Comparison of ENCODE assay signal across 12 mouse cellular contexts in genomic region chr7:139399977-139400685, GRCm38 (mm10). TPM values are rescaled to one million over a fixed set of nuclear protein-coding genes. Genes with fewer than 3 reads are reported as not detected.
DNase-seq lines count a peak whose midpoint lies in the region; ATAC-seq lines count a peak whose summit lies in the region.
"Had no signal": no experiment of that assay in that cellular context is flagged by ENCODE, and none has a peak within 500 bp of the region (broad histone marks: within the 10 kb centered on the region; RNA-seq: fewer than 3 reads in every experiment).

No protein-coding gene starts in this region.

- DNase-seq in cerebellum, adult 11-12 months = peak; percentile 38
- no peak for DNase-seq in cerebellum, adult 8-10 months
- peak; percentile 67 for DNase-seq in thymus, postnatal 0 days (ENCODE audit: low spot score)
- no peak for DNase-seq in thymus, postnatal 10 days (ENCODE audit: low spot score in 2 of 2)
- DNase-seq in thymus, postnatal 4 days = peak; percentile 37
- DNase-seq in urinary bladder, adult 18-20 months (ENCODE audit: low spot score in 2 of 2) = no peak
- DNase-seq in right cerebral cortex, postnatal 14 days = no peak
- DNase-seq: gastrocnemius, postnatal 36 days; kidney, postnatal 25 days; lung, postnatal 4 days had no signal

- ATAC-seq in hematopoietic stem cell, adult 5-6 weeks (replicated peaks in 1 of 2; ENCODE audit: insufficient read depth in 1 of 2, low FRiP score in 2 of 2, low TSS enrichment in 1 of 2, low read depth in 1 of 2, poor library complexity in 2 of 2, severe bottlenecking in 2 of 2) = peak; percentile 31 to 47; a peak in 2 of 4 replicates
- ATAC-seq: forebrain, embryonic 13.5 days had no signal

RNA-seq across cellular contexts. Expression of gene Inpp5a, which starts 11.2 kb away (rescaled TPM):
- 10.0 and 11.7 TPM in 2 replicates for polyA plus RNA-seq in thymus, postnatal 0 days (2015; fragmentation: Nextera tagmentation; extraction: Ambion mirVana)
- 5.6 and 16.6 TPM in 2 replicates for total RNA-seq in hematopoietic stem cell, adult 5-6 weeks (2017)

Comparison
In these comparisons a context has a peak if more than half of its experiments do, and no peak if none do; other contexts are left out.
1. DNase-seq: peak in cerebellum, adult 11-12 months (single experiment), thymus, postnatal 0 days (single experiment) and thymus, postnatal 4 days (single experiment); none in cerebellum, adult 8-10 months (single experiment), thymus, postnatal 10 days (0 of 2), urinary bladder, adult 18-20 months (0 of 2) and right cerebral cortex, postnatal 14 days (single experiment).